Mouse (Mus musculus): Measurements from ENCODE around the gene Irf5. TPM values are rescaled to one million over a fixed set of nuclear protein-coding genes. Genes with fewer than 3 reads are reported as not detected.
"Not testable (repeated sequence)": the region's sequence is repeated elsewhere in the genome, so short reads cannot be mapped to it uniquely, and the experiment has no call there.

Gene Irf5
- total RNA-seq, 1 experiment from 2014 or later = 2.6 TPM

- DNase-seq = no peak
Measured at GRCm38 (mm10) chr6:29527361-29528164, 1.1 kb downstream of the Irf5 start.

DNA sequence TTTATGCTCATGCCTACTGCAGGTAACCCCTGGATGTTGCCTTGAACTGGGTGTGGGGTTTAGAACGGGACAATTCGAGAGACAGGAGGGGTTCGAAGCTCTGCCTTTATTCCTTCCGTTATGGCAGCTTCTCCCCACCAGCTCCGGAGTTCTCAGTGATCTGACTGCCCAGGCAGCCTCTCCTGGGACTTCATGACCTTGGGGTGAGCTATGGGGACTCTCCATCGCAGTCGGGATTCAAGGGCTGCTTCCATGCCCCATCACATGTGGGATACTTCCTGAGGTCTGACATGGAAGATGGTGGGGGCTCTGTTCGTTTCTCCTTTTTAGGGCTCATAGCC, 1.7 kb downstream of the Irf5 start:
- no peak for DNase-seq

- DNase-seq = no peak
Measured at GRCm38 (mm10) chr6:29528561-29529443, 2.4 kb downstream of the Irf5 start.

- no peak for DNase-seq
Measured at GRCm38 (mm10) chr6:29529444-29529820, 3.0 kb downstream of the Irf5 start.

GRCm38 (mm10) chr6:29530050-29530449, 3.6 kb downstream of the Irf5 start:
- DNase-seq = no peak

DNA sequence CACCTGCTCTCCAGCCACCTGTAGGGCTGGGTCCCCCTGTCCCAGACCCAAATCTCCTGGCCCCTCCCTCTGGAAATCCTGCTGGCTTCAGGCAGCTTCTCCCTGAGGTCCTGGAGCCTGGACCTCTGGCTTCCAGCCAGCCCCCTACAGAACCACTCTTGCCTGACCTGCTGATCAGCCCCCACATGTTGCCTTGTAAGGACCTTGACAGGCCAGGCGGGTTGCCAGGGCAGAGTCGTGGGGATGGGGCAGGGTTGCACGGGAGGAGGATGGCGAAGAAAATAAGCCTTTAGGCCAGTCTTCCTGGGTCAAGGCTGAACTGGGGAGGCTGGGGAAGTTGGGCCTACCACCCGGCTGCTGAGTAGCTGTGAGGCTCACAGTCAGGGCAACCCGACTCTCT, 8.9 kb downstream of the Irf5 start:
- DNase-seq = peak; percentile 40

DNA sequence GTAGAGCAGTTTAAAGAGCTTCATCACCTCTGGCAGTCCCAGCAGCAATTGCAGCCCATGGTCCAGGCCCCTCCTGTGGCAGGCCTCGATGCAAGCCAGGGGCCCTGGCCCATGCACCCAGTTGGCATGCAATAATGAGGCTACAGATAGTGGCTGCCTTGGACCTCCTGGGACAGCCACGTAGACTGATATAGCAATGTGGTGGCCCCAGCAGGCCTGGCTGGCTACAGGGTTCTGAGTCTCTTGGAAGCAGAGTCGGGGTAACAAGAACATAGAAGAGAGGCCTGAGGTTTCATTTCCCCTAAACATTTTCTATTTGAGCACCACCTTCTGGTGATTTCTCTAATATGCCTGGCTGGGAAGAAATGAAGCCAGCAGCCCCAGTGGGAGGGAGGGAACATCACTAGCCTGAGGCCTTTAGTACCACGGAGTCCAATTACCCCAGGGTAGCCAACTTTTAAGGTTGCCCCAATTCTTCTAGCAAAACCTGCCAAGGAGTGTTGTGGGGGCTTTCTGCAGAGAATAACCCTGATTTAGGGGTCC, 10.3 kb downstream of the Irf5 start:
- DNase-seq = no peak

GRCm38 (mm10) chr6:29537221-29537620, 10.8 kb downstream of the Irf5 start:
- DNase-seq = no peak

- no peak for DNase-seq
Measured at GRCm38 (mm10) chr6:29539502-29539901, 13.1 kb downstream of the Irf5 start.

DNA sequence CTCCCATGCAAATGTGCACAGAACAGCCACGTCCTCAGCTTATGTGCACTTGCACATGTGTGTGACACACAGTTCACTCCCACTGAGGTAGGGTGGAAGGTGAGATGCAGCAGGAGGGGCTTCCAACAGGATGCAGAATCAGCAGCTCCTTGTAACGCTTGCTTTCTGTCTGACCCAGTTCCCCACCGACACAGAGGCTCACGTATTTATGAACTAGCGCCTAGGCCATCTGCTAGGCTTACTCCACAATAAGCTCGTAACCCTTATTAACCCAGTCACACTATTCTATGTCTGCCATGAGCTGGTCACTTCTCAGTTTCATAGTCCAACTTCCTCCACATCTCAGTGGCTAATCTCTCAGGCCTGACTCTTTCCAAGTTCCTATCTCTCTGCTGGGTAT, 13.8 kb downstream of the Irf5 start:
- no peak for DNase-seq

GRCm38 (mm10) chr6:29540956-29541355, 14.5 kb downstream of the Irf5 start:
- no peak for DNase-seq

DNA sequence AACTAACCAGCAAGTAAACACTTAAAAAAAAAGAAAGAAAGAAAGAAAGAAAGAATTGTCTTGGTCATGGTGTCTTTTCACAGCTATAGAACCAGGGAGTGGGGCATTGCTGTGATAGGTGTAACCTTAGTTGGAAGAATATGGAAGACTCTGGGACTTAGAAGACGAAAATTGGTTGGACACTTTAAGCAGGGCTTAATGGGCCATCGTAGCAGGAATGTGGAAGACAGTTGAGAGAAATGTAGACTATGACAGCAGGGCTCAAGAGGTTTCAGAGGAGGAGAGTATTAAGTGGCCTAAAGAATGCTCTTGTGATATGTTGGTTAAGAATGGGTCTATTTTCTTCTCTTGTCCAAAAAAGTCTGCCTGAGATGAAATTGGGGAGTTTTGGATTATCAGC, 19.2 kb downstream of the Irf5 start:
- DNase-seq = no peak

GRCm38 (mm10) chr6:29547582-29547981, 21.2 kb downstream of the Irf5 start:
- no peak for DNase-seq

DNA sequence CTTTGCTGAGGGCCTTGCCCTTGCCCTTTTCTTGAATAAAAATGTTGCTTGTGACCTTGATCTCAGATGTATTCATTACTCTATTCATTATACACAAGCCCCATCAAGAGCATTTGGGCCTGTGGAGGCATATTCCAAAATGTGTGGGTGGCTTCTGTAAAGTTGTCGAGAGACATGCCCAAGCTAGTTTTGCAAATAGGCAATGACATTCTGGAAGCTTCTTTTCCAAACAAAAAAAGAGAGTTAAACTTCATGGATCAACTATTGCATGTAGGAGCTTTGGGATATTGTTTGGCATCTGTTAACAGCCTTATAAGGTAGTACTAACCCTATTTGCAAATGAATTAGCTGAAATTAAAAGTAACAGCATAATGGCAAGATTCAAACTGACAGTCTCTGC, 21.7 kb downstream of the Irf5 start:
- no peak for DNase-seq

DNA sequence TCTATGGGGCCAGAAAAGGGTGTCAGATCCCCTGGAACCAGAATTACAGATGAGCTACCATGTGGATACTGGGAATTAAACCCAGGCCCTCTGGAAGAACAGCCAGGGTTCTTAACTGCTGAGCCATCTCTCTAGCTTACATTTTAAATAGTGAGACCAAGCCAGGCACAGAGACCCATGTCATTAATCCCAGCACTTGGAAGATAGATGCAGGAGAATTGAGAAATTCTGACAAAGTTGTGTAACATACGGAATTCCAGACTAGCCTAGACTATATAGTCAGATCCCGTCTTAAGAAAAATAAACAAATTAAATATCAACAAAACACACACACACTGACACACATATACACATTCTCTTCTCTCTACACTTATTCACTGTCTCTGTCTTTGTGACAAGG, 26.1 kb downstream of the Irf5 start:
- no peak for DNase-seq

DNA sequence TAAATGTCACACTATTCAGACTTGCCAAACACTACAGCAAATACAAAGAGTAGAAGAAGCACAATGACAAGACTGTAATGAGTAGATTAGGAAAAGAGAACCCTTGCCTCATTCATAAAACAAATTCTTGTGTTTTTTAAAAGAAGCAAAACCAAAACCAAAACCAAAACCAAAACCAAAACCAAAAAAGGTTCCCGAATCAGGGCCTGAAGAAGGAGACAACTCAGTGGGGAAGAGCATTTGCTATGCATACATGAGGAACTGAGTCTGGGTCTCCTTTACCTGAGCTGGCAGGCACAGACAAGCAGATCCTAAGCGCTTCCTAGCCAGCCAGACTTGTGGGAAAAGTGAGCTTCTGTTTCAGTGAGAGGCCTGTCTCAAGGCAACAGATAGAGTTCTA, 30.7 kb downstream of the Irf5 start:
- no peak for DNase-seq

DNA sequence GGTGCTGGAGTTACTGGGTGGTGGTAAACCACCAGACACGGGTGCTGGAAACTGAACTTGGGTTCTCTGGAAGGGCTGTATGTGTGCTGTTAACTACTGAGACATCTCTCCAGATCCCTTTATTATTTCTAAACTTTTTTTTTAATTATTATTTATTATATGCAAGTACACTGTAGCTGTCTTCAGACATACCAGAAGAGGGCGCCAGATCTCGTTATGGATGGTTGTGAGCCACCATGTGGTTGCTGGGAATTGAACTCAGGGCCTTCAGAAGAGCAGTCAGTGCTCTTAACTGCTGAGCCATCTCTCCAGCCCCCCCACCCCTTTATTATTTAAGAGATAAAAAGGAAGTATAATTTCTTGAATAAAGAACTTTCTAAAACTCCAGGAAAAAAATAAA, 50.0 kb downstream of the Irf5 start:
- DNase-seq = not testable (repeated sequence)

GRCm38 (mm10) chr6:29580770-29581169, 54.3 kb downstream of the Irf5 start:
- no peak for DNase-seq

- no peak for DNase-seq
Measured at GRCm38 (mm10) chr6:29581202-29581601, 54.8 kb downstream of the Irf5 start.
